Mouse (Mus musculus) 3134 (cell line): Measurements from ENCODE around the gene Dcpp3.
A peak's percentile ranks its signal among the peaks of the same experiment; 100 is the strongest.
"Not testable (repeated sequence)": the region's sequence is repeated elsewhere in the genome, so short reads cannot be mapped to it uniquely, and the experiment has no call there.

Source experiments
- DNase-seq: peaks from one replicate; pipeline ENCODE4 v3.0.0-alpha.2; 2011; ENCODE audit warnings: low spot score; ENCODE audit not compliant: insufficient read length; ENCODE audit errors: extremely low read depth

Gene Dcpp3

GRCm38 (mm10) chr17:23917158-23917557 lies at the start of gene Dcpp3:
TSS of gene Dcpp3 (plus strand) at chr17:23917458.
- not testable (repeated sequence) for DNase-seq

- no peak for DNase-seq
Measured at GRCm38 (mm10) chr17:23867756-23868155, 49.5 kb upstream of the Dcpp3 start, which contains the start of gene Prss21. TSS of gene Prss21 (plus strand) at chr17:23868056.

- no peak for DNase-seq
Measured at GRCm38 (mm10) chr17:23868513-23868912, 48.7 kb upstream of the Dcpp3 start.

DNA sequence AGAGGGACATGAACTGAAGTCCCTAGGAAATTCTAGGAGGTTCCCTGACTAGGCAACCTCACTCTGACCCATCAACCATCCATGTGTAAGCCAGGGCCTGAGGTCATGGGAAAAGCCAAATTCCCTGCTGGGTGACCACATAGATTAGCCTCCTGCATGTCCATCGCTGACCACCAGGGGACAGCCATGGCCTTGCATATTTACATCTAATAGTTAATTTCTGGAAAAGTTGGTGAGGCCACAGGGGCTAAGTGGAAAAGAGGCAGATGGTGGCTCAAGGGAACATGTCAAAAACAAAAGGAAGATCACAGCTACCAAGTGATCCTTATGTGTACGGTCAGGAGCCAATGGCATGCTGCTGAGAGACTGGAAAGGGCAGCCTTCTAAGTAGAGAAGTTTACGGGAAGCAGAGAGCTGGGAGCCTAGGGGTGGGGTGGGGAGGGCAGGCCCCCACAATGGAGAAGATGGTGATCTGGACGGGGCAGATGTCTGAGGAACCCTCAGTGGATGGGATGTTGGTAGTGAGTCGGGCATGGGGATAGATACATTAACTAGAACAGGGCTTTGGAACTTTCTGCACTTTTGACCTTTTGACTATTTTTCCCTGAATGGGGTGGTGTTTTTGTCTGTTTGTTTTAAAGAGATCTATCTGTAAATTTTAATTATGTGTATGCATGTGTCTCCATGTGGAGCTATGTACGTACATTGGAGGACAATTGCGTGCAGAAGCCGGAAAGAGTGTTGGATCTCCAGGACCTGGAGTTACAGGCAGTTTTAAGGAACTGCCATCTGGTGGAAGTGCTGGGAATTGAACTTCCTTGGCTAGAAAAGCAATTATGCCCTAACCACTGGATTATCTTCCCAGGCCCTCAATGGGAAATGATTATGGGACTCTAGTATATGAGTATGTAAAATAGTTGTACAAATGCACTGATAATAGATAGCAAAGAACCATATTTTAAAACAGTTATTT lies 43.1 kb upstream of the Dcpp3 start:
- peak; percentile 44 for DNase-seq

DNA sequence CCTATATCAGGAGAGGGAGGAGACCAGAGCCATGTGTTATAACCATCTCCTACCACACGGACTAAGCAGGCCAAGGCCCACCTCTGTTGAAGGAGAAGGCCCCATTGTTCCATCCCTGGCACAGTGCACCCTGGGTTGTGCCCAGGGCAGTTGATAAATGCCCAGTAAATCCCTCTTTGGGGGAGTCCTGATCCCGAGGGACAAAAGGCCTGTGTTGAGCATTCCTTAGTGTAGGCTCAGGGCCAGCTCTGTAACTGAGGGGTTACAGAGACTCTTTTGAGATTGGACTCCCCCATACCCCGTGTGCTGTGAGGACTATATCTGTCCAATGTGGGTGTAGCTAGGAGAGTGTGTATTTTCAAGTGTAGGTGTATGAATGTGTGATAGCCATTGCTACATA lies 40.5 kb upstream of the Dcpp3 start:
- DNase-seq = no peak

DNA sequence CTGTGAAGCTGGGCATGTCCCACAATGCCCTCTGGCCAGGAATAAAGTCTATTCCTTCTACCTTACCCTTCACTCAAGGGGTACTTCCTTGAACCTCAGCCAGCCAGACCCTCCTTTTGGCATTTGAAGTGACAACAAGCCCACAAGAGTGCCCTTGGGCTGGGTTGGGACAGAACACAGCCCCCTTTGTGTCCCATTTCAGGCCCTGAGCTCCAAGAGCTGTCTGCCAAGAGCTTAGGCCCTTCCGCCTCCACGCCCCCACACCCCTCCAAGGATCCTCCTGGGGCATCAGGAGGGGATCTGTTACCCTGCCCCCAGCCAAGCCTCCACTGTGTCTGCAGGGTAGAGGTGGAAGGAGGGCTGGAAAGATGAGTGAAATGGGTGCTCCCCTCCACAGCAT lies 40.1 kb upstream of the Dcpp3 start:
- no peak for DNase-seq

DNA sequence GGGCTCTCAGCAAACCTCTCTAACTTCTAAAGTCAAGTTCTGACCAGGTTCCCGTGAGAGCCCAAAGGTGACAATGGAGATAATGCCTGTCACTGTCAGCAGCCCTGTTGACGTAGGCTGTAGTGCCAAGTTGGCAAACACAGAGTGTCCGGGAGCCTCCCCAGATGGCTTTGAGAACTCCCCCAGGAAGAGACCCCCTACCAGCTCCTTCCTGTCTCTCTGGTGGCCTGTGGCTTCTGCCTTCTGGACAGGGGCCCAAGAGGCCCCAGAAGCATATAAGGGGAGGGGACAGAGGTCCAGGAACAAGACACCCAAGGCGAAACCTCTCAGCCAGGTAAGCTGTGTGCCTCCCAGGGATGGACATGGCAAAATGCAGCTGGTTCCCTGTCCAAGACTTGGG lies 36.7 kb upstream of the Dcpp3 start, which contains the start of the genes Dcpp1 and Dcpp2:
Gene Dcpp1 (plus strand): TSS at position 301 of the 400 bp plus-strand sequence.
Gene Dcpp2 (plus strand): TSS at position 305 of the 400 bp plus-strand sequence.
- not testable (repeated sequence) for DNase-seq

DNA sequence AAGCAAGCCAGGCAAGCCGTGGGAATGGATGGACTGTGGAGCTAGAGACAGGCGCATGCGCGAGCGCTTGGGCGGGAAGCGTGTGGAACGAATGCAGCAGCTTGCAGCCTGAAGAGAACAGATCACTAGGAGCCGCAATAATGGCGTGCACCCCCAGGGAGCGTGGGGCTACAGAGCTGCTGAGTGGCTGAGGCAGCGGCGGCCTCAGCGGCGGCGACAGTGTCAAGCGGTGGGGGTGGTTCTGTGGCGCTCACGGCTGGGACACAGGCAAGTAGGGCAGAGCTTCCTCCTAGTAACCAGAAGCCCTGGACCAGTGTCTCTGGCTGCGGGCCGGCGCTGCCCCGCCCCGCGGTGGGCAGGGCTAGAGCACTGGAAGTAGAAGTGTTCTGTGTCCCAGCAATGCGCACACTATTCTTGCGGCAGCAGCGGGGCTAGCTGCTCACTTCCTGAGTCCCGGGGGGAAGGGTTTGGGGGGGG lies 7.3 kb downstream of the Dcpp3 start:
- peak; percentile 100 for DNase-seq

DNA sequence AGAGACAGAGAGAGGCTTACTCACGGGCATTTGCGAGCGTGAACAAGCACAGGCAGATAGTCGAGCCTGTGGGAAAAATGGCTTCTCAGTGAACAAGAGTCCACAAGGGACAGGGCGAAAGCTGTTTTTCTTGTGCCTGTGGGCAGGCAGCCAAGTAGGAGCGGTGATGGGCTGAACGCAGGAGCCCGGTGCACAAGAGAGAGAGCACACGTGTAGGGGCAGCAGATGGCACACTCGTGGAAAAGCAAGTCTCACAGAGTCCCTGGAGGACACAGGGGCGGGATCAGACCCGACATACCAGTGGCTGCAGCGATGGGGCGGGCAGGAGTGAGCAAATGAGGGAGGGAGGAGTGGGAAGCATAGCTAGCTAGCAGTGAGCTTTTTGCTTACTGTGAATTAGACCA lies 7.8 kb downstream of the Dcpp3 start:
- peak; percentile 79 for DNase-seq

GRCm38 (mm10) chr17:23931157-23931556 lies 13.9 kb downstream of the Dcpp3 start:
- no peak for DNase-seq

DNA sequence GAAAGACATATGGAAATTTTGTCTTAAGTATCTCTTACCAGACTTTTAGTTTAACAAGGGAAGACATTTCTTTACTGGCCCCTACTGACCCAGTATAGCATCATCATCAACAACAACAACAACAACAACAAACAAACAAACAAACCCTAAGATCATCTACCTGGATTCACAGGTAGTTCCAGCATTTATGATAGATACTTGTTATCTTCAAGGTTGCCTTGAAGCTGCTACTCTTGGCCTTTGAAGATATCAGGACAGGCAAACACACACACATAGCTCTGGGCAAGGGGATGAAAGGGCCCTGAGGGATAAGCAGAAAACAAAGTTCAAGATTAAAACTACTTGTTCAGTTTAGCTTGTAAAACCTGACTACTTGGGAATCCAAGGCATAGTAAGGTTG lies 24.1 kb downstream of the Dcpp3 start, which contains the start of gene Sbp:
Gene Sbp (plus strand): TSS at position 301 of the 400 bp plus-strand sequence.
- DNase-seq = no peak

DNA sequence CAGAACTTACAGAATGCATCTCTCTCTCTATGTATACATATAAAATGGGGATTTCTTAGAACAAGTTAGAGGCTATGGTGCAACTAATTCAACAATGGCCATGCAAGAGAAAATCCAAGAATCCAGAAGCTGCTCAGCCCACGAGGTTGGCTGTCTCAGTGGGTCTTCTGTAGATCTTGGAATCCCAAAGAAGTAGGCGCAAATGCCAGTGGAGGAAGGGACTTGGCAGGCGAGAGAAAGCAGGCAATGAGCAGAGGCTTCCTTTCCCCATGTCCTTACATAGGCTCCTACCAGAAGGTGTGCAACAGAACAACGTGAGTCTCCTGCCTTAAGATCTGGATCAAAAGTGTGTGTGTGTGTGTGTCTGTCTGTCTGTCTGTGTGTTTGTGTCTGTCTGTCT lies 30.2 kb downstream of the Dcpp3 start:
- DNase-seq = not testable (repeated sequence)

GRCm38 (mm10) chr17:23949068-23949467 lies 31.8 kb downstream of the Dcpp3 start:
- DNase-seq = no peak

DNA sequence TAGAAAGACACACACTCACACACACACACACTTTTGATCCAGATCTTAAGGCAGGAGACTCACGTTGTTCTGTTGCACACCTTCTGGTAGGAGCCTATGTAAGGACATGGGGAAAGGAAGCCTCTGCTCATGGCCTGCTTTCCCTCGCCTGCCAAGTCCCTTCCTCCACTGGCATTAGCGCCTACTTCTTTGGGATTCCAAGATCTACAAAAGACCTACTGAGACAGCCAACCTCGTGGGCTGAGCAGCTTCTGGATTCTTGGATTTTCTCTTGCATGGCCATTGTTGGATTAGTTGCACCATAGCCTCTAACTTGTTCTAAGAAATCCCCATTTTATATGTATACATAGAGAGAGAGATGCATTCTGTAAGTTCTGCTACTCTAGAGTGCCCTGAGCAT lies 33.6 kb downstream of the Dcpp3 start:
- DNase-seq = not testable (repeated sequence)

DNA sequence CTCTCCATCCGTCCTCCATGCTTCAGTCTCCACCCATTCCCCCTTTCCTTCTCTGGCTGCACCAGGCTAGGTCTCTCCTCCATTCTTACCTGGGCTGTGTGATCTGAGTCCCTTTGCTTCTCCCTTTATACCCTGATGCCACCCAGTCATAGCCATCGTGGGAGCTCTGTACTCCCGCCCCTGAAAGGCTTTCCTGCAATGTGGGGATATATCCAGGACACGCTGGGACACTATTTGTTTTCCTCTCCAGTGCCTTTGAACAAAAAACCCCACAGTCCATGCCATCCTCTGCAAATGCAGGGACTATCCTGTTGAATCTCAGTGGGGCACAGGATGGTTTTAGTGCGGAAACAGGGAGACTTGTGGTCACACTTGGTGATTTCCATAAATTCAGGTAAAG lies 37.9 kb downstream of the Dcpp3 start, which contains the start of gene Sbpl:
Gene Sbpl (minus strand): TSS at position 101 of the 400 bp plus-strand sequence.
- no peak for DNase-seq

GRCm38 (mm10) chr17:23960084-23960738 lies 43.0 kb downstream of the Dcpp3 start:
- peak; percentile 39 for DNase-seq

GRCm38 (mm10) chr17:23961573-23962122 lies 44.4 kb downstream of the Dcpp3 start:
- no peak for DNase-seq

GRCm38 (mm10) chr17:23965805-23966425 lies 48.7 kb downstream of the Dcpp3 start:
- no peak for DNase-seq

- DNase-seq = no peak
Measured at GRCm38 (mm10) chr17:23966658-23967401, 49.6 kb downstream of the Dcpp3 start.

GRCm38 (mm10) chr17:23968780-23969179 lies 51.5 kb downstream of the Dcpp3 start:
- DNase-seq = no peak
